Mouse (Mus musculus): Measurements from ENCODE around the gene Tomm7. TPM values are rescaled to one million over a fixed set of nuclear protein-coding genes. Genes with fewer than 3 reads are reported as not detected.

Gene Tomm7
- 92.1 and 108 TPM in 2 replicates for polyA plus RNA-seq (2015; fragmentation: Nextera tagmentation; extraction: Ambion mirVana)

DNA sequence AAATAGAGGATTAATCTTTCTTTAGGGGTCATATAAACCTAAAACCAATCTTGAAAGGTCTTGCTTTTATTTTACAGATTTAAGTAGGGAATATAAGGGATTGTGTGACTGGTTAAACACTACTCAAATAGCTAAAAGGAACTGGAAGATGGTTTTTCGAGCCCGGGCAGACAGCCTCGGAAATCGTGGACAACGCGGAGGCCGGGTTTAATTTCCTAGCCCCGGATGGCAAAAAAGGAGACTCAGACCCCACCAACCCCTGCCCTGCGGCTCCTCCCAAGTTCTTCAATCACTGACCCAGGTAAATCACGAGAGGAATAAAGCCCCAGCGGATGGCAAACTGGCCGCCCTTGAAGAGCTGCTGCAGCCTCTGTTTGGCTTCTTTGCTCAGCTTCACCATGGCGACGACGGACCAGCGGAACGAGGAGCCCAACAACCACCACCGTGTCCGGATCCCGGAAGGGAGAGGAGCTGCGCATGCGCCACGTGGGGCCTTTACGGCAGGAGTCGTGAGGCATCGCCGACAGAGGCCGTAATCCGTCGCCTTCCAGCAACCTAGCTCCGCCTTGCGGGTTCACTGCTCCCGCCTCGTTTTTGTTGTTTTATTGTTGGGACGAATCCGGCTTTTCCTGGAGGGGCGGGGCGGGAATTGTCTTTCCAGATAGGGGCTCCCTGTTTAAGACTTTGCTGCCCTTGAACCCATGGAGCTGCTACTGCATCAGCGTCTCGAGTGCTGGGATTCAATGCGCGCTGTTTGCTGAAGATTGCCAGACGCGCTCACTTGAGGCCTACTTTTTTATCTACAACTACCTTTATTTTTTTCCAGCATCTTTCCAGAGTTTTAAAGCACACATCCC is at the start of gene Tomm7:
Tomm7 (minus strand) TSS at position 488 of the 857 bp plus-strand sequence.

Other genes starting within 250 kb of the Tomm7 start
- 131 and 146 TPM in 2 replicates for gene Srpk2, start 159.5 kb downstream of the Tomm7 start, polyA plus RNA-seq (2015; fragmentation: Nextera tagmentation; extraction: Ambion mirVana)
- 12.4 and 13.2 TPM in 2 replicates for gene Pus7, start 60.5 kb downstream of the Tomm7 start, polyA plus RNA-seq (2015; fragmentation: Nextera tagmentation; extraction: Ambion mirVana)
- 27.0 and 29.0 TPM in 2 replicates for gene Rint1, start 56.5 kb downstream of the Tomm7 start, polyA plus RNA-seq (2015; fragmentation: Nextera tagmentation; extraction: Ambion mirVana)
- gene Fam126a, start 186.5 kb upstream of the Tomm7 start, polyA plus RNA-seq (2015; fragmentation: Nextera tagmentation; extraction: Ambion mirVana), result 14.0 and 15.0 TPM in 2 replicates

All from neural tube, postnatal 0 days (tissue).